Mouse (Mus musculus) heart, postnatal 0 days (tissue): ENCODE results near the gene Btf3l4. TPM values are rescaled to one million over a fixed set of nuclear protein-coding genes. Genes with fewer than 3 reads are reported as not detected.

Experiments
- ATAC-seq: fragments of 200-750 bp; cut with Nextera tagmentation; 2 replicates; pipeline ENCODE4 v1.8.0; 2017; ENCODE audit warnings: low read depth, moderate number of reproducible peaks, moderate library complexity; ENCODE audit not compliant: insufficient read depth
- DNase-seq: peaks from one replicate; pipeline ENCODE4 v3.0.0-alpha.2; 2016; ENCODE audit warnings: low spot score
- H3K27ac ChIP-seq: fragments of 300-500 bp; sonication (generic); 2 replicates; pipeline ENCODE4 v1.5.1; 2014; ENCODE audit warnings: low read depth, mild to moderate bottlenecking
- H3K27me3 ChIP-seq: fragments of 300-500 bp; sonication (generic); 2 replicates; pipeline ENCODE4 v1.6.1; 2014; ENCODE audit warnings: low read length, mixed read lengths; ENCODE audit not compliant: control insufficient read depth, insufficient read depth
- H3K36me3 ChIP-seq: fragments of 300-500 bp; sonication (generic); replicated peaks from 2 replicates; pipeline ENCODE4 v1.6.1; 2014; ENCODE audit warnings: low read length, mixed read lengths; ENCODE audit not compliant: control insufficient read depth, insufficient read depth
- H3K4me1 ChIP-seq: fragments of 300-500 bp; sonication (generic); 2 replicates; pipeline ENCODE4 v1.6.1; 2014; ENCODE audit warnings: antibody characterized with exemption; ENCODE audit not compliant: control insufficient read depth, insufficient read depth
- H3K4me2 ChIP-seq: fragments of 300-500 bp; sonication (generic); 2 replicates; pipeline ENCODE4 v1.6.1; 2014; ENCODE audit warnings: low read depth, mild to moderate bottlenecking, low read length, moderate library complexity
- H3K4me3 ChIP-seq: fragments of 300-500 bp; sonication (generic); 2 replicates; pipeline ENCODE4 v1.5.1; 2014; ENCODE audit warnings: low read depth, low read length
- H3K9ac ChIP-seq: fragments of 300-500 bp; sonication (generic); replicated peaks from 2 replicates; pipeline ENCODE4 v1.6.1; 2014; ENCODE audit warnings: low read depth, low read length, mixed read lengths
- H3K9me3 ChIP-seq: fragments of 300-500 bp; sonication (generic); replicated peaks from 2 replicates; pipeline ENCODE4 v1.6.1; 2016; ENCODE audit warnings: low read length; ENCODE audit not compliant: control insufficient read depth
- CTCF ChIP-seq: IDR thresholded peaks from 2 replicates; pipeline ENCODE4 v1.5.1; 2016; ENCODE audit warnings: antibody characterized with exemption, control low read depth, low read depth
- EP300 ChIP-seq: IDR thresholded peaks from 2 replicates; pipeline ENCODE4 v1.6.1; 2016; ENCODE audit warnings: antibody characterized with exemption, low read depth
- whole genome bisulfite sequencing: fragments of 180-500 bp; shearing (Covaris S2); extraction: QIAGEN DNeasy Blood & Tissue Kit; methylation state at CpG from one replicate; pipeline ENCODE4 v1.1.7; 2014; 5-methylcytosine and 5-hydroxymethylcytosine counted together
- polyA plus RNA-seq: library from polyadenylated mRNA; unstranded; fragments of >200 nt; fragmentation: Nextera tagmentation; extraction: Ambion mirVana; gene quantifications from 2 replicates; pipeline ENCODE4 v1.2.1, GENCODE M21; 2015
- total RNA-seq: library from RNA; depleted of rRNA; stranded (reverse); fragments of >200 nt; gene quantifications from 2 replicates; pipeline ENCODE4 v1.2.3, GENCODE M21; 2014; ENCODE audit warnings: low replicate concordance

Btf3l4 gene
- total and polyA plus RNA-seq, 2 experiments from 2014 or later = 65.0 to 182 TPM

- WGBS = 0% methylated on average over 6 of the region's 6 CpGs
These were observed 357 bp upstream of the Btf3l4 start for GRCm38 (mm10) chr4:108833828-108834114.

GRCm38 (mm10) chr4:108830698-108831097 is 2.7 kb downstream of the Btf3l4 start:
- 0 out of 2 replicates have a peak overlapping the region, but pooled peaks have one; percentile 16 for H3K9ac ChIP-seq

More at GRCm38 (mm10) chr4:108833828-108834114, 357 bp upstream of the Btf3l4 start:
- DNase-seq (no peak), ATAC-seq (no peak)
- TF ChIP-seq EP300 (no peak), CTCF (no peak)
- H3K36me3 ChIP-seq = peaks cover 7% of the 10 kb centered on the region; the same call in 1 of the 2 replicates
- H3K27me3 ChIP-seq = no peaks in the 10 kb centered on the region
- no peaks in the 10 kb centered on the region for H3K9me3 ChIP-seq
- H3K4me1 ChIP-seq = peaks cover 42% of the 10 kb centered on the region
- peak overlapping the region; percentile 99 for H3K27ac ChIP-seq
- H3K9ac ChIP-seq = peak overlapping the region; percentile 96
- peak overlapping the region; percentile 84 for H3K4me3 ChIP-seq
- peak overlapping the region; percentile 84 for H3K4me2 ChIP-seq

GRCm38 (mm10) chr4:108826643-108827042 is 6.8 kb downstream of the Btf3l4 start:
- Histone ChIP-seq H3K9ac (no peak overlapping the region), H3K4me2 (no peak overlapping the region), H3K4me1 (peaks cover 7% of the 10 kb centered on the region; the same call in 1 of the 2 replicates), H3K27me3 (no peaks in the 10 kb centered on the region), H3K4me3 (no peak overlapping the region), H3K27ac (no peak overlapping the region), H3K9me3 (no peaks in the 10 kb centered on the region), H3K36me3 (peaks cover 66% of the 10 kb centered on the region)
- DNase-seq (no peak), ATAC-seq (no peak)
- TF ChIP-seq EP300 (no peak), CTCF (no peak)
- 91% methylated on average over 2 of the region's 2 CpGs for WGBS

More at GRCm38 (mm10) chr4:108830698-108831097, 2.7 kb downstream of the Btf3l4 start:
- H3K27me3 ChIP-seq = no peaks in the 10 kb centered on the region
- H3K27ac ChIP-seq = peak overlapping the region; percentile 58
- TF ChIP-seq EP300 (no peak), CTCF (no peak)
- 61% methylated on average over 1 of the region's 1 CpGs for WGBS
- H3K4me1 ChIP-seq = peaks cover 17% of the 10 kb centered on the region; the same call in 1 of the 2 replicates
- peak overlapping the region; percentile 84 for H3K4me2 ChIP-seq
- H3K9me3 ChIP-seq = no peaks in the 10 kb centered on the region
- peak; percentile 11 for DNase-seq
- H3K4me3 ChIP-seq = peak overlapping the region; percentile 84; the same call in 1 of the 2 replicates
- peaks cover 30% of the 10 kb centered on the region; the same call in 1 of the 2 replicates for H3K36me3 ChIP-seq
- no peak for ATAC-seq

- DNase-seq = no peak
- Histone ChIP-seq H3K9me3 (no peaks in the 10 kb centered on the region), H3K27me3 (no peaks in the 10 kb centered on the region), H3K4me1 (peaks cover 4% of the 10 kb centered on the region; the same call in 1 of the 2 replicates), H3K27ac (no peak overlapping the region), H3K36me3 (peaks cover 69% of the 10 kb centered on the region), H3K4me2 (no peak overlapping the region), H3K9ac (no peak overlapping the region), H3K4me3 (no peak overlapping the region)
- no peak for ATAC-seq
- WGBS = 50% methylated on average over 1 of the region's 1 CpGs
- TF ChIP-seq CTCF = no peak
- TF ChIP-seq EP300 = no peak
These were observed 7.3 kb downstream of the Btf3l4 start for GRCm38 (mm10) chr4:108826096-108826495.

- Histone ChIP-seq H3K9me3 (no peaks in the 10 kb centered on the region), H3K27ac (no peak overlapping the region), H3K27me3 (no peaks in the 10 kb centered on the region), H3K4me2 (no peak overlapping the region), H3K36me3 (peaks cover 73% of the 10 kb centered on the region), H3K9ac (no peak overlapping the region), H3K4me3 (no peak overlapping the region), H3K4me1 (no peaks in the 10 kb centered on the region)
- ATAC-seq = no peak
- no peak for DNase-seq
- TF ChIP-seq CTCF (no peak), EP300 (no peak)
- 90% methylated on average over 3 of the region's 3 CpGs for WGBS
These were observed 7.7 kb downstream of the Btf3l4 start for GRCm38 (mm10) chr4:108825677-108826076.

- Histone ChIP-seq H3K27ac (no peak overlapping the region), H3K36me3 (peaks cover 6% of the 10 kb centered on the region), H3K4me3 (no peak overlapping the region), H3K4me2 (no peak overlapping the region), H3K27me3 (no peaks in the 10 kb centered on the region), H3K9me3 (no peaks in the 10 kb centered on the region), H3K4me1 (no peaks in the 10 kb centered on the region), H3K9ac (no peak overlapping the region)
- ATAC-seq (no peak), DNase-seq (no peak)
- 73% methylated on average over 6 of the region's 6 CpGs for WGBS
- no peak for TF ChIP-seq CTCF
- TF ChIP-seq EP300 = no peak
These were observed 21.9 kb downstream of the Btf3l4 start for GRCm38 (mm10) chr4:108811550-108811949.
